Mouse (Mus musculus): ENCODE results near the gene Scn1a.

The Scn1a gene

DNA sequence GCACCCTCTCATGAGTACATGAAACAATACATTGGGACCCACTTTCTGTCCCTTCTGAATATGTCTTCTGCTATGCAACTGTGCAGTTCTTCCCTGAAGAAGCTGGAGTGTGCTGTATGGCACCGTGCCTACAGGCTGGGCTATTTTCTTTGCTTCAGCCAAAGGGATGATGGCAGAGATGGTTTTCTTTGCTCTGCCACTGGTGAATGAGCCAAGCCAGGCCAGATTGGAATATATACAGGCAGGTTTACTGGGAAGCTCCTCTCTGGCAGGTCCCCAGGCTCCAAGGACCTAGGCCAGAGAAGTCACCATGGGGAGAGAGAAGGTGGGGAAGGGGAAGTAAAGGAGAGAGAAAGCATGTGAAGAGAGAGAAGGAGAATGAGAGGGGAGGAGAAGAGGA, 200.3 kb downstream of the Scn1a start:
- DNase-seq: no peak

DNA sequence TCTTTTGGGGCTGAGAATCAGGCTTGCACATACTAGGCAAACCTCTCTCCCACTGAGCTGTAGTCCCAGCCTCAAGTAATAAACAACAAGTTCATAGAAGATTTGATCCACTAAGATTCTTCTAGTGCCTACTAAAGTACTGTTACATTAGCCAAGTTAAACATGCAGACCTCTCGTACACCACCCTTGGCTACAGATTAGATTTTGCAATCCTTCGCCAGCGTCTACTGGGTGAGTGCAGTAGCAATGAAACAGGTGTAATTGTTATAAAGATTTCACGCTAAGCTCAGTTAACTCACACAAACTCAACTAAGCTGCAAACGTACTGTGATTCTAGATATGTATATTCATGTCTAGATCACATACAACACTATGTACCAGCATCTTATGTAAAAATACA, 201.8 kb downstream of the Scn1a start:
- no peak for DNase-seq

DNA sequence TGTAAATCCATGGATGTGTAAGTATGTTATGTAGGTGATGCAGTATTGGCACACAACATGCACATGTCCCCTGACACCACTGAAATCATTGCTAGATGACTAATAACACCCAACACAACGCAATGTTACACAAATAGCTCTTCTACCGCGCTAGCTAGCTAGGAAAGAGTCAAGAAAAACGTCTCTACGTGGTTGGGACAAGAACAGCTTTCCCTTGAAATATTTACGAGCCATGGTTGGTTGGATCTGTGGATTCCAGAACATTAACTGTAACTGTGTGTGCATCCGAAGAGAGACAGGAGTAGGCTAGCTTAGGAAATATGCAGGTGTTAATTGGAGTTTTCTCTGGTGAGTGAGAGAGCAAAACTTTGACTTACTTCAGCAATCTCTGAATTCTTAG, 219.7 kb downstream of the Scn1a start:
- no peak for DNase-seq

Measured in right cerebral cortex, postnatal 4 days (tissue).